Mouse (Mus musculus) stomach, embryonic 14.5 days (tissue): ENCODE measurements around the gene Cmtm8. TPM values are rescaled to one million over a fixed set of nuclear protein-coding genes. Genes with fewer than 3 reads are reported as not detected.

Experiments used
- ATAC-seq: fragments of 200-750 bp; cut with Nextera tagmentation; 2 replicates; pipeline ENCODE4 v1.8.0; 2017; ENCODE audit warnings: low read depth, moderate TSS enrichment; ENCODE audit not compliant: insufficient number of reproducible peaks, insufficient read depth, low FRiP score
- H3K27ac ChIP-seq: fragments of 300-500 bp; sonication (generic); 2 replicates; pipeline ENCODE4 v1.5.1; 2014; ENCODE audit warnings: mild to moderate bottlenecking, low read length, moderate library complexity, mixed read lengths
- H3K27me3 ChIP-seq: fragments of 300-500 bp; sonication (generic); 2 replicates; pipeline ENCODE4 v1.6.1; 2014; ENCODE audit warnings: low read length, control low read depth, mixed read lengths; ENCODE audit not compliant: control insufficient read depth, insufficient read depth
- H3K36me3 ChIP-seq: fragments of 300-500 bp; sonication (generic); 2 replicates; pipeline ENCODE4 v1.6.1; 2014; ENCODE audit warnings: mild to moderate bottlenecking, control low read depth, low read length, moderate library complexity, mixed read lengths; ENCODE audit not compliant: control insufficient read depth, insufficient read depth
- H3K4me1 ChIP-seq: fragments of 300-500 bp; sonication (generic); 2 replicates; pipeline ENCODE4 v1.6.1; 2014; ENCODE audit warnings: low read length, control low read depth, mixed read lengths; ENCODE audit not compliant: control insufficient read depth, insufficient read depth
- H3K4me2 ChIP-seq: fragments of 300-500 bp; sonication (generic); replicated peaks from 2 replicates; pipeline ENCODE4 v1.6.1; 2014; ENCODE audit warnings: low read depth, low read length, control low read depth
- H3K4me3 ChIP-seq: fragments of 300-500 bp; sonication (generic); 2 replicates; pipeline ENCODE4 v1.5.1; 2014; ENCODE audit warnings: low read depth, low read length, control low read depth
- H3K9ac ChIP-seq: fragments of 300-500 bp; sonication (generic); replicated peaks from 2 replicates; pipeline ENCODE4 v1.6.1; 2014; ENCODE audit warnings: low read depth, mild to moderate bottlenecking, control low read depth, low read length, moderate library complexity, mixed read lengths
- H3K9me3 ChIP-seq: fragments of 300-500 bp; sonication (generic); 2 replicates; pipeline ENCODE4 v1.6.1; 2016; ENCODE audit warnings: low read depth, low read length, control low read depth; ENCODE audit not compliant: control insufficient read depth
- WGBS: fragments of 180-500 bp; shearing (Covaris S2); extraction: QIAGEN DNeasy Blood & Tissue Kit; methylation state at CpG from one replicate; pipeline ENCODE4 v1.1.7; 2014; 5-methylcytosine and 5-hydroxymethylcytosine counted together
- polyA plus RNA-seq: library from polyadenylated mRNA; unstranded; fragments of >200 nt; fragmentation: Nextera tagmentation; extraction: Ambion mirVana; gene quantifications from 2 replicates; pipeline ENCODE4 v1.2.1, GENCODE M21; 2014

The Cmtm8 gene
- polyA plus RNA-seq, 1 experiment from 2014 or later, result 54.3 TPM

GRCm38 (mm10) chr9:114831527-114831926, 12.4 kb downstream of the Cmtm8 start:
- H3K9me3 ChIP-seq, result no peaks in the 10 kb centered on the region

DNA sequence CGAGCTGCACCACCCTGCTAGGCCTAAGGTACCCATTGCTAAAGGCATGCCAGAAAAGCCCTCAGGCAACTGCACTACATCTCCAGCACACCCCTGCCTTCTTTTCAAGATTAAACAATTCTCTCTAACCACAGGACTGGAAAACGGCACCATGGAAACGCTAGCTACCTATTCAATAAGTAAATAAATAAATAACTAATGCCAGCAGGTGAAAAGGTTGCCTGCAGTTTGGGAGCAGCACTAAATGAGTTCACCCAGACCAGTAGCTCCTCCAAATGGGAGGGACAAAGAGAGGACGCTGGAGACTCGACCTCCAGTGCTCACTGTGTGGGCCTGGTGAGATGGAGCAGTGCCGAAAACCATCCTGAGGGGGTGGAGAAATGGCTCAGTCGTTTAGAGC, 13.6 kb downstream of the Cmtm8 start:
- H3K9ac ChIP-seq, result no peak overlapping the region
- H3K9me3 ChIP-seq, result no peaks in the 10 kb centered on the region
- 50% methylated on average over 7 of the region's 7 CpGs for WGBS
- no peak overlapping the region for H3K4me3 ChIP-seq
- no peaks in the 10 kb centered on the region for H3K36me3 ChIP-seq
- ATAC-seq, result no peak
- H3K4me2 ChIP-seq, result no peak overlapping the region
- no peaks in the 10 kb centered on the region for H3K27me3 ChIP-seq
- H3K4me1 ChIP-seq, result no peaks in the 10 kb centered on the region
- no peak overlapping the region for H3K27ac ChIP-seq

More at GRCm38 (mm10) chr9:114831527-114831926, 12.4 kb downstream of the Cmtm8 start:
- H3K36me3 ChIP-seq, result no peaks in the 10 kb centered on the region
- H3K27ac ChIP-seq, result no peak overlapping the region
- no peak overlapping the region for H3K4me3 ChIP-seq
- no peak overlapping the region for H3K4me2 ChIP-seq
- no peak overlapping the region for H3K9ac ChIP-seq
- no peaks in the 10 kb centered on the region for H3K27me3 ChIP-seq
- ATAC-seq, result no peak
- 47% methylated on average over 6 of the region's 6 CpGs for WGBS
- no peaks in the 10 kb centered on the region for H3K4me1 ChIP-seq

DNA sequence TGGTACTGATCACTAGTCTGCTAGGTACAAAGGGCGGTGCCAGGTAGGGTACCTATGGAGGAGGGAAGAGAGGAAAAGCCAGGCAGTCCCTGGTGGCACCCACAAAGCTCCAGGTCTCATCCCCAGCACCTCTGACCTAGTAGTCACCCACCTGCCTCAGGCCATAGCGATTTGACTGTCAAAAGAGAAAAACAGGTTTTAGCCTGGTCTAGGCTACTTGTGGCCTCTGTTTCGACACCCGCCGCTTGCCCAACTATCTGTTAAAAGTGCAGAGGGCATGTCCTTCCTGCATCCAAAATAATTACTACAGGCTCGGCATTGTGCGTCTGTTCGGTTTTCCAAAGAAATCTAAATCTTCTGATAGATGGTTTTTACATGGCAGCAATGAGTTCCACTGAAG, 14.3 kb downstream of the Cmtm8 start:
- no peaks in the 10 kb centered on the region for H3K9me3 ChIP-seq
- no peaks in the 10 kb centered on the region for H3K4me1 ChIP-seq
- no peak overlapping the region for H3K4me2 ChIP-seq
- 82% methylated on average over 8 of the region's 8 CpGs for WGBS
- no peaks in the 10 kb centered on the region for H3K36me3 ChIP-seq
- H3K27ac ChIP-seq, result no peak overlapping the region
- ATAC-seq, result no peak
- no peaks in the 10 kb centered on the region for H3K27me3 ChIP-seq
- no peak overlapping the region for H3K4me3 ChIP-seq
- no peak overlapping the region for H3K9ac ChIP-seq

DNA sequence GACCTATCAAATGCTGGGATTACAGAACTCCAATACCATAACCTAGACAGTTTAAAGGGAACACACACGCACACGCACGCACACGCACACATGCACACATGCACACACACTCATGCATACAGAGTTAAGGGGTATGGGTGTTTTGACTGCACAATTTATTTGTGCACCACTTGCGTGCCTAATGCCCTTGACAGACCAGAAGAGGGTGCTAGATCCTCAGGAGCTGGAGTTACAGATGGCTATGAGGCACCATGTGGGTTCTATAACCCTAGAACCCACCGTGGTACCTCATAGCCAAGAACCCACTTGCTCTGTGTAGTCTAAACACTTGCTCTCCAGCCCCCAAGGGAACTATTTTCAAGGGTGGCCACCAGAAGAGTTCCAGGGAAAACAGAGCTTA, 15.6 kb downstream of the Cmtm8 start:
- Histone ChIP-seq H3K9me3 (no peaks in the 10 kb centered on the region), H3K4me1 (no peaks in the 10 kb centered on the region), H3K4me2 (no peak overlapping the region), H3K27me3 (no peaks in the 10 kb centered on the region), H3K9ac (no peak overlapping the region), H3K4me3 (no peak overlapping the region), H3K36me3 (no peaks in the 10 kb centered on the region), H3K27ac (no peak overlapping the region)
- ATAC-seq, result no peak
- WGBS, result 95% methylated on average over 6 of the region's 6 CpGs

- Histone ChIP-seq H3K9ac (no peak overlapping the region), H3K4me3 (no peak overlapping the region), H3K4me2 (no peak overlapping the region), H3K9me3 (no peaks in the 10 kb centered on the region), H3K4me1 (no peaks in the 10 kb centered on the region), H3K27ac (no peak overlapping the region), H3K27me3 (no peaks in the 10 kb centered on the region), H3K36me3 (no peaks in the 10 kb centered on the region)
- ATAC-seq, result no peak
- WGBS, result 32% methylated on average over 1 of the region's 1 CpGs
These were observed 16.6 kb downstream of the Cmtm8 start for GRCm38 (mm10) chr9:114827242-114827852.

DNA sequence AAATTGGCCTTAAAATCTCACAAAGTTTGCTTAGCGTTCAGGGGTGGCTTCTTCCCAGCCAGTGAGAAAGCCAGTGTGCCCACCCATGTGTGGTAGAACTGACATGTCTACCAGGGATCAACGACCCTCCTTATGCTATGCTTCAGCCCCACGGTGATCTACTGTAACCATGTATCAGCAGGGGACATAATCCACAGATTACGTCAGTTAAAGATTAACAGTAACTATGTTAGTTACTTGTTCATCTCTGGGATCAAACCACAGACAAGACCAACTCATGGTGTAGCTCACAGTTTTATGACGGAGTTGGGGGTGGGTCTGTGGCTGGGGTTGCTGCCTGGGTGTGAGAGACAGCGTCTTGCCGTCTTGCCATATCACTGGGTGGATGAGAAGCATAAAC, 19.8 kb downstream of the Cmtm8 start:
- WGBS, result 96% methylated on average over 7 of the region's 7 CpGs

GRCm38 (mm10) chr9:114821548-114822289, 22.2 kb downstream of the Cmtm8 start:
- Histone ChIP-seq H3K9ac (no peak overlapping the region), H3K27me3 (no peaks in the 10 kb centered on the region), H3K36me3 (no peaks in the 10 kb centered on the region), H3K4me1 (no peaks in the 10 kb centered on the region), H3K9me3 (no peaks in the 10 kb centered on the region), H3K4me2 (no peak overlapping the region), H3K4me3 (no peak overlapping the region), H3K27ac (no peak overlapping the region)
- no peak for ATAC-seq
- 84% methylated on average over 15 of the region's 15 CpGs for WGBS

More for the DNA sequence above, 19.8 kb downstream of the Cmtm8 start:
- Histone ChIP-seq H3K4me2 (no peak overlapping the region), H3K9ac (no peak overlapping the region), H3K27me3 (no peaks in the 10 kb centered on the region), H3K4me1 (no peaks in the 10 kb centered on the region), H3K36me3 (no peaks in the 10 kb centered on the region), H3K9me3 (no peaks in the 10 kb centered on the region), H3K27ac (no peak overlapping the region), H3K4me3 (no peak overlapping the region)
- no peak for ATAC-seq

- Histone ChIP-seq H3K27ac (no peak overlapping the region), H3K4me1 (no peaks in the 10 kb centered on the region), H3K9ac (no peak overlapping the region), H3K9me3 (no peaks in the 10 kb centered on the region), H3K36me3 (no peaks in the 10 kb centered on the region), H3K27me3 (no peaks in the 10 kb centered on the region), H3K4me3 (no peak overlapping the region), H3K4me2 (no peak overlapping the region)
- ATAC-seq, result no peak
- WGBS, result 71% methylated on average over 3 of the region's 3 CpGs
These were observed 25.0 kb downstream of the Cmtm8 start for GRCm38 (mm10) chr9:114818918-114819317.
